Mouse (Mus musculus) erythroid progenitor cell, adult 5-6 weeks (primary cell): ENCODE measurements around the gene Amy2a2. TPM values are rescaled to one million over a fixed set of nuclear protein-coding genes. Genes with fewer than 3 reads are reported as not detected.
"Not testable (repeated sequence)": the region's sequence is repeated elsewhere in the genome, so short reads cannot be mapped to it uniquely, and the experiment has no call there.

Source experiments
- ATAC-seq: replicated peaks from 2 replicates; pipeline ENCODE4 v1.8.0; 2016; ENCODE audit warnings: moderate number of reproducible peaks, mild to moderate bottlenecking, moderate TSS enrichment, inconsistent platforms; ENCODE audit not compliant: poor library complexity, low FRiP score, severe bottlenecking
- total RNA-seq, 2 experiments: library from RNA; stranded (forward) in 1 of 2; stranded (reverse) in 1 of 2; fragments of 150-400 nt in 1 of 2; fragments of 186-747, 209-891 nt in 1 of 2; gene quantifications; 2 replicates each; pipeline versions ENCODE4 v1.2.3 to v1.2.4; 2015 to 2017; ENCODE audit warnings: low replicate concordance in 2 of 2

Gene Amy2a2
- not detected in 2 replicates for total RNA-seq (2015; ENCODE audit: low replicate concordance)
- not detected in 2 replicates for total RNA-seq (2017; ENCODE audit: low replicate concordance)

GRCm38 (mm10) chr3:113356558-113356957 lies at the start of gene Amy2a2:
Gene Amy2a2, minus strand, starts transcription at chr3:113356658.
- not testable (repeated sequence) for ATAC-seq

GRCm38 (mm10) chr3:113345484-113345883 lies 11.0 kb downstream of the Amy2a2 start:
- not testable (repeated sequence) for ATAC-seq

GRCm38 (mm10) chr3:113323952-113324351 lies 32.5 kb downstream of the Amy2a2 start, which contains the start of gene Amy2a3:
Gene Amy2a3, minus strand, starts transcription at chr3:113324052.
- not testable (repeated sequence) for ATAC-seq

GRCm38 (mm10) chr3:113312937-113313336 lies 43.5 kb downstream of the Amy2a2 start:
- not testable (repeated sequence) for ATAC-seq

Other genes with a start within 250 kb of the Amy2a2 start
- not detected in 2 replicates for gene Amy2a5, start 97.8 kb downstream of the Amy2a2 start, total RNA-seq (2015; ENCODE audit: low replicate concordance)
- gene Amy2a5, start 97.8 kb downstream of the Amy2a2 start, total RNA-seq (2017; ENCODE audit: low replicate concordance): not detected in 2 replicates
- not detected in 2 replicates for gene Amy2a4, start 65.2 kb downstream of the Amy2a2 start, total RNA-seq (2015; ENCODE audit: low replicate concordance)
- gene Amy2a4, start 65.2 kb downstream of the Amy2a2 start, total RNA-seq (2017; ENCODE audit: low replicate concordance): not detected in 2 replicates
- not detected in 2 replicates for gene Amy2a3, start 32.6 kb downstream of the Amy2a2 start, total RNA-seq (2015; ENCODE audit: low replicate concordance)
- not detected in 2 replicates for gene Amy2a3, start 32.6 kb downstream of the Amy2a2 start, total RNA-seq (2017; ENCODE audit: low replicate concordance)
- not detected in 2 replicates for gene Amy2a1, start 175.8 kb upstream of the Amy2a2 start, total RNA-seq (2015; ENCODE audit: low replicate concordance)
- not detected in 2 replicates for gene Amy2a1, start 175.8 kb upstream of the Amy2a2 start, total RNA-seq (2017; ENCODE audit: low replicate concordance)